Mouse (Mus musculus): ENCODE data around the gene Clip4. TPM values are rescaled to one million over a fixed set of nuclear protein-coding genes. Genes with fewer than 3 reads are reported as not detected.
A peak's percentile ranks its signal among the peaks of the same experiment; 100 is the strongest.
"Not testable (repeated sequence)": the region's sequence is repeated elsewhere in the genome, so short reads cannot be mapped to it uniquely, and the experiment has no call there.

Clip4 gene
- 10 to 100 TPM; 72.8 to 82.4 TPM for total RNA-seq (2021)
- long read RNA-seq, experiment 1, partial matches to known transcripts = 3 of 33 reads
- long read RNA-seq, experiment 1, other reads (novel, unspliced or antisense) = 30 of 33 reads
- long read RNA-seq, experiment 2, partial matches to known transcripts = 4 of 30 reads
- long read RNA-seq, experiment 2, other reads (novel, unspliced or antisense) = 25 of 30 reads

GRCm38 (mm10) chr17:71768173-71768572 is at the start of gene Clip4:
TSS of gene Clip4 (plus strand) at chr17:71768473.
- DNase-seq (ENCODE audit: low spot score in 2 of 2) = not testable (repeated sequence)

- no peak for DNase-seq (ENCODE audit: low spot score in 2 of 2)
Observed at GRCm38 (mm10) chr17:71720434-71720833, 47.8 kb upstream of the Clip4 start.

- DNase-seq (ENCODE audit: low spot score in 2 of 2) = no peak
Observed at GRCm38 (mm10) chr17:71721019-71721418, 47.3 kb upstream of the Clip4 start.

GRCm38 (mm10) chr17:71730655-71731054 is 37.6 kb upstream of the Clip4 start:
- DNase-seq (ENCODE audit: low spot score in 2 of 2) = no peak

GRCm38 (mm10) chr17:71736442-71736841 is 31.8 kb upstream of the Clip4 start:
- no peak for DNase-seq (ENCODE audit: low spot score in 2 of 2)

- DNase-seq (ENCODE audit: low spot score in 2 of 2) = no peak
Observed at GRCm38 (mm10) chr17:71742156-71742555, 26.1 kb upstream of the Clip4 start.

GRCm38 (mm10) chr17:71742935-71743334 is 25.3 kb upstream of the Clip4 start:
- DNase-seq (ENCODE audit: low spot score in 2 of 2) = peak; percentile 41 to 49

- DNase-seq (ENCODE audit: low spot score in 2 of 2) = no peak
Observed at GRCm38 (mm10) chr17:71746114-71746513, 22.2 kb upstream of the Clip4 start.

- DNase-seq (ENCODE audit: low spot score in 2 of 2) = no peak
Observed at GRCm38 (mm10) chr17:71747561-71747960, 20.7 kb upstream of the Clip4 start.

GRCm38 (mm10) chr17:71749616-71750168 is 18.6 kb upstream of the Clip4 start:
- DNase-seq (ENCODE audit: low spot score in 2 of 2) = no peak

GRCm38 (mm10) chr17:71752831-71753230 is 15.4 kb upstream of the Clip4 start, which contains the start of gene Pcare:
TSS of gene Pcare (minus strand) at chr17:71752894.
- DNase-seq (ENCODE audit: low spot score in 2 of 2) = no peak

GRCm38 (mm10) chr17:71760536-71760935 is 7.7 kb upstream of the Clip4 start:
- no peak for DNase-seq (ENCODE audit: low spot score in 2 of 2)

GRCm38 (mm10) chr17:71769564-71769963 is 1.3 kb downstream of the Clip4 start:
- no peak for DNase-seq (ENCODE audit: low spot score in 2 of 2)

- DNase-seq (ENCODE audit: low spot score in 2 of 2) = no peak
Observed at GRCm38 (mm10) chr17:71770696-71771095, 2.4 kb downstream of the Clip4 start.

- DNase-seq (ENCODE audit: low spot score in 2 of 2) = no peak
Observed at GRCm38 (mm10) chr17:71774173-71774572, 5.9 kb downstream of the Clip4 start.

- no peak for DNase-seq (ENCODE audit: low spot score in 2 of 2)
Observed at GRCm38 (mm10) chr17:71775279-71775678, 7.0 kb downstream of the Clip4 start.

- DNase-seq (ENCODE audit: low spot score in 2 of 2) = no peak
Observed at GRCm38 (mm10) chr17:71778696-71779095, 10.4 kb downstream of the Clip4 start.

- DNase-seq (ENCODE audit: low spot score in 2 of 2) = no peak
Observed at GRCm38 (mm10) chr17:71780490-71780889, 12.2 kb downstream of the Clip4 start.

- peak; percentile 90 to 91 for DNase-seq (ENCODE audit: low spot score in 2 of 2)
Observed at GRCm38 (mm10) chr17:71780945-71781344, 12.7 kb downstream of the Clip4 start.

- DNase-seq (ENCODE audit: low spot score in 2 of 2) = peak; percentile 34 to 45
Observed at GRCm38 (mm10) chr17:71782242-71782698, 14.0 kb downstream of the Clip4 start.

- DNase-seq (ENCODE audit: low spot score in 2 of 2) = peak; percentile 39 to 41
Observed at GRCm38 (mm10) chr17:71782699-71783365, 14.6 kb downstream of the Clip4 start.

- peak; percentile 23 for DNase-seq (ENCODE audit: low spot score in 2 of 2)
Observed at GRCm38 (mm10) chr17:71783366-71783735, 15.1 kb downstream of the Clip4 start.
